Mouse (Mus musculus) bone marrow, adult 2 months (tissue): ENCODE results near the gene Spaca3. TPM values are rescaled to one million over a fixed set of nuclear protein-coding genes. Genes with fewer than 3 reads are reported as not detected.
A peak's percentile ranks its signal among the peaks of the same experiment; 100 is the strongest.

ENCODE experiments used
- H3K27ac ChIP-seq: fragments of 200-500 bp; 2 replicates; pipeline ENCODE4 v1.5.1; 2012; ENCODE audit warnings: low read depth, mild to moderate bottlenecking, control low read depth, inconsistent platforms, low read length; ENCODE audit not compliant: control insufficient read depth, poor library complexity, insufficient read depth
- H3K4me1 ChIP-seq: fragments of 200-500 bp; 2 replicates; pipeline ENCODE4 v1.6.1; 2011; ENCODE audit warnings: low read length; ENCODE audit not compliant: control insufficient read depth, insufficient read depth
- H3K4me3 ChIP-seq: fragments of 200-500 bp; replicated peaks from 2 replicates; pipeline ENCODE3; 2011; ENCODE audit warnings: mild to moderate bottlenecking, low read depth, low read length, control low read depth; ENCODE audit not compliant: control insufficient read depth
- CTCF ChIP-seq: fragments of 200-500 bp; IDR thresholded peaks from 2 replicates; pipeline ENCODE4 v1.5.1; 2011; ENCODE audit warnings: low read length, control low read depth; ENCODE audit not compliant: control insufficient read depth, insufficient read depth
- POLR2A ChIP-seq: fragments of 200-500 bp; IDR thresholded peaks from 2 replicates; pipeline ENCODE4 v1.6.1; 2011; ENCODE audit warnings: low read depth, mild to moderate bottlenecking, control low read depth, low read length, borderline replicate concordance; ENCODE audit not compliant: control insufficient read depth
- WGBS: fragments of 180-500 bp; shearing (Covaris S2); methylation state at CpG from one replicate; pipeline ENCODE4 v1.1.7; 2018; 5-methylcytosine and 5-hydroxymethylcytosine counted together
- polyA plus RNA-seq: library from polyadenylated mRNA; stranded (reverse); fragments of >200 nt; gene quantifications from 2 replicates; pipeline ENCODE4 v1.2.4, GENCODE M21; 2011; ENCODE audit warnings: low replicate concordance; ENCODE audit not compliant: missing spikeins, insufficient read depth, insufficient read length

Spaca3 gene
- polyA plus RNA-seq, 1 experiment = not detected

- Histone ChIP-seq H3K27ac (no peak overlapping the region), H3K4me3 (no peak overlapping the region), H3K4me1 (no peaks in the 10 kb centered on the region)
- WGBS = 48% methylated on average over 7 of the region's 7 CpGs
- TF ChIP-seq CTCF (no peak), POLR2A (no peak)
Observed at GRCm38 (mm10) chr11:80902664-80903063, 44.5 kb downstream of the Spaca3 start.

- WGBS = 84% methylated on average over 10 of the region's 10 CpGs
- TF ChIP-seq POLR2A (no peak), CTCF (no peak)
- Histone ChIP-seq H3K4me1 (no peaks in the 10 kb centered on the region), H3K4me3 (no peak overlapping the region), H3K27ac (no peak overlapping the region)
Observed at GRCm38 (mm10) chr11:80903426-80903825, 45.3 kb downstream of the Spaca3 start.

- whole genome bisulfite sequencing = 77% methylated on average over 2 of the region's 2 CpGs
- H3K4me1 ChIP-seq = no peaks in the 10 kb centered on the region
- TF ChIP-seq CTCF = no peak
- H3K27ac ChIP-seq = no peak overlapping the region
- no peak overlapping the region for H3K4me3 ChIP-seq
Observed at GRCm38 (mm10) chr11:80904559-80904958, 46.4 kb downstream of the Spaca3 start.

GRCm38 (mm10) chr11:80906456-80906855 lies 48.3 kb downstream of the Spaca3 start:
- WGBS = 27% methylated on average over 4 of the region's 4 CpGs
- TF ChIP-seq POLR2A (no peak), CTCF (peak; percentile 52)

GRCm38 (mm10) chr11:80907820-80908219 lies 49.7 kb downstream of the Spaca3 start:
- Histone ChIP-seq H3K27ac (no peak overlapping the region; the same call in 1 of the 2 replicates), H3K4me3 (no peak overlapping the region), H3K4me1 (no peaks in the 10 kb centered on the region)
- 81% methylated on average over 6 of the region's 6 CpGs for WGBS
- TF ChIP-seq CTCF = no peak
- no peak for TF ChIP-seq POLR2A

More at GRCm38 (mm10) chr11:80906456-80906855, 48.3 kb downstream of the Spaca3 start:
- Histone ChIP-seq H3K4me3 (no peak overlapping the region), H3K27ac (no peak overlapping the region), H3K4me1 (no peaks in the 10 kb centered on the region)

- 75% methylated on average over 5 of the region's 5 CpGs for WGBS
- no peak overlapping the region for H3K4me3 ChIP-seq
- TF ChIP-seq CTCF (no peak), POLR2A (no peak)
- no peak overlapping the region for H3K27ac ChIP-seq
- H3K4me1 ChIP-seq = no peaks in the 10 kb centered on the region
Observed at GRCm38 (mm10) chr11:80912721-80913120, 54.6 kb downstream of the Spaca3 start.

- TF ChIP-seq POLR2A (no peak), CTCF (no peak)
- Histone ChIP-seq H3K27ac (no peak overlapping the region), H3K4me1 (no peaks in the 10 kb centered on the region), H3K4me3 (no peak overlapping the region)
- WGBS = 35% methylated on average over 4 of the region's 4 CpGs
Observed at GRCm38 (mm10) chr11:80913408-80914024, 55.4 kb downstream of the Spaca3 start.

Other genes starting within 250 kb of the Spaca3 start
- 4.5 and 6.4 TPM in 2 replicates for gene Myo1d, start 78.3 kb upstream of the Spaca3 start, polyA plus RNA-seq
- 0.92 and 3.6 TPM in 2 replicates for gene Tmem98, start 48.2 kb upstream of the Spaca3 start, polyA plus RNA-seq